Mouse (Mus musculus) left cerebral cortex, postnatal 4 days (tissue): ENCODE results near the gene Clps. TPM values are rescaled to one million over a fixed set of nuclear protein-coding genes. Genes with fewer than 3 reads are reported as not detected.
A peak's percentile ranks its signal among the peaks of the same experiment; 100 is the strongest.
"Not testable (repeated sequence)": the region's sequence is repeated elsewhere in the genome, so short reads cannot be mapped to it uniquely, and the experiment has no call there.

Experiments used
- DNase-seq: peaks from one replicate; pipeline ENCODE4 v3.0.0-alpha.2; 2022
- intact Hi-C: fragments of 180-260 bp; cut with DNase I; formaldehyde crosslinking; loops from one replicate; pipeline ENCODE4 v1.15.1; 2025
- total RNA-seq, 2 experiments: library from RNA; stranded (reverse); gene quantifications; 2 replicates each; pipeline ENCODE4 v1.2.3; 2021

Clps gene
- total RNA-seq, 2 experiments from 2014 or later, result not detected

DNA sequence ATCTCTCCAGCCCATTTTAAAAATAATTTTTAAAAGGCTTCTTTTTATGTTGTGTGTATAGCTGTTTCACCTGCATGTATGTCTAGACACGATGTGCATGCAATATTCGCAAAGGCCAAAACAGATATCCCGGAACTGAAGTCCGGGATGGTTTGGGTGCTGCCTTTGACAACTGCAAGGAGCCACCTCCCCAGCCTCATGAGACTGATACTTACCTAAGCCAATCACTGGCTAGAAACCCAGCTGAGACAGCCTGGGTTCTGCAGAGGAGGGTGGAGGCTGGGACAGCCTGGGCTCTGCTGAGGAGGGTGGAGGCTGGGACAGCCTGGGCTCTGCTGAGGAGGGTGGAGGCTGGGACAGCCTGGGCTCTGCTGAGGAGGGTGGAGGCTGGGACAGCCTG lies 6.5 kb downstream of the Clps start:
- DNase-seq, intact Hi-C loops: not testable (repeated sequence)

DNA sequence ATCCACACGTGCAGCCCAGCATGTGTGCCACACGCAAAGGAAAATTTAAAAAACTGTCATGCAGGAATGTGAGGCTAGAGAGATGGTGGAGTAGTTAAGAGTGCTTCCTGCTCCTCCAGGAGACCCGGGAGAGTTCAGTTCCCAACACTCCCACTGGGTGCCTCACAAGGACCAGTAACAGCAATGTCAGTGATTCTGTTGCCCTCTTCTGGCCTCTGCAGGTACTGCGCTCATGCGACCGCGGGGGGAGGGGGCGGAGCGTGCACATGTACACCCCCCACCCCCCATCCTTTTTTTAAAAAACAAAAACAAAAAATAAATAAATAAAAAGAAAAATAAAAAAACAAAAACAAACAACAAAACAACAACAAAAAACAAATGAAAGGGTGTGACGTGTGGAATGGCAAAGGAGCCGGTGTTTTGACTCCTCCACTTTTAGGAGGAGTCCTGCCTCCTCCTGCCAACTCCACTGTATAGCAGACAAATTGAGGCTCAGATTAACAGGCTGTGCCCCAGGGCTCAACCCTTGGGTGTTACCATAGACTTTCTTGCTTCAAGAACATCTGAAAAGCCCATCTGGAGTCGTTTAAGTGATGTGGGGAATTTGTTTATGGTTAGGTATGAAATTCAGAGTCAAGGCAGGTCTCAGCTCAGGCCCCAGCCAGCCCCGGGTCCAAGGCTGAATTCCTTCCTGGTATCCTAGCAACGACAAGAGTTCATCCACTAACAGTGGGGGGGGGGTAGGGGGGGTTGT lies 7.3 kb downstream of the Clps start:
- intact Hi-C loops, result no loop called here

DNA sequence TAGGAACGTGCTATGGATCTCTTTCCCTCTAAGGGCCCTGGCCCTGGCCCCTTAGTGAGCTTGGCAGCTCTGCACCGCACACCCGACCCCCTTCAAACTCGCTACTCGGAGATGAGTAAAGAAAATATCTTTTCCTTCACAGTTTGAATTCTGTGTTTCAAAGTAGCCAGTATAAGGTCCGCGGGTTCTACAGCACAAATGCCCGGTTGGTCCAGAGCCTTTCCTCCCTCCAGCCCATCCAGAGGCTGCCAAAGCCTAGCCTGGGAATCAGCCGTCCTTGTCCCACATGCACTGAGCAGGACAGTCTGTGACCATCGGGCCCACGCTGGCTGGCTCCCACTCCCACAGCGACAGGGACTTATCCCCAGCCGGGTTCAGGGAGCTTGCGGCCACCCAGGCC lies 11.5 kb downstream of the Clps start, which contains the start of gene Clpsl2:
Gene Clpsl2, plus strand, starts transcription at position 301 of the 400 bp plus-strand sequence.
- DNase-seq, result no peak
- intact Hi-C loops, result no loop called here

More for the DNA sequence above, 7.3 kb downstream of the Clps start:
- DNase-seq, result peak; percentile 73

DNA sequence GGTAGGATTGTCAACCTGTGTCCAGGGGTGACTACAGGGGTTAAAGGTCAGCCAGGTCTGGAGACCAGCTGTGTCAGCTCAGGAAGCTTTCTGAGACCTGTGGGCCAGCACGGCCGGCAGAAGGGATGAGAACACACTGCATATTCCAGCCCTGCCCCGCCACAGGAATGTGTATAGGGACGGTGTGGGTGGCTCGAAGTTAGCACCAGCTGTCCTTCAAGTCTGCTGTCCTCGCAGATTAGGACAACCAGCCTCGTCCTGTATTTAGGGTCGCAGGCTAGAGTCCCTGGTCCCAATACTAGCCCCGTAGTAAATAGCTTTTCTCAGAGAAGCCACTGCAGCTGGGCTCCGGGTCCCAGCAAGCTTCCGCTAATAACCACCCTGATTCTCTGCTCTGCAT lies 12.0 kb downstream of the Clps start:
- intact Hi-C loops, result no loop called here

DNA sequence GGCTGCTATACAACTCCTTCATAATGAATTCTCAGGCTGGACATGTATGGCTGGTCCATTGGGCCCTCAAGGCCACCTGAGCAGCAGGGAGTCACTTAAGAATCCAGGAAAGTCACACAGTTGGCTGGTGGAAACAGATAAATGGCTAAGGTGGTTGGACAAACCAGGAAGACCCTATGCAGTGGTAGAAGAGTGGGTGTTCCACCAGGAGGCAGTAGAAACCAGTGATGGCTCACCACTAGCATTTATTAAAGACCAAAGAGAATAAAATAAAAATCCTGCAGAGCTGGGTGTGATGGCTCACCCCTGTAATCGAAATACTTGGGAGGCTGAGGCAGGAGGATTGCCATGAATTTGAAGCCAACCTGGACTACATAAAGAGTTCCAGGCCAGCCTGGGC lies 13.6 kb downstream of the Clps start:
- no peak for DNase-seq
- intact Hi-C loops, result no loop called here

More for the DNA sequence above, 12.0 kb downstream of the Clps start:
- DNase-seq, result no peak

DNA sequence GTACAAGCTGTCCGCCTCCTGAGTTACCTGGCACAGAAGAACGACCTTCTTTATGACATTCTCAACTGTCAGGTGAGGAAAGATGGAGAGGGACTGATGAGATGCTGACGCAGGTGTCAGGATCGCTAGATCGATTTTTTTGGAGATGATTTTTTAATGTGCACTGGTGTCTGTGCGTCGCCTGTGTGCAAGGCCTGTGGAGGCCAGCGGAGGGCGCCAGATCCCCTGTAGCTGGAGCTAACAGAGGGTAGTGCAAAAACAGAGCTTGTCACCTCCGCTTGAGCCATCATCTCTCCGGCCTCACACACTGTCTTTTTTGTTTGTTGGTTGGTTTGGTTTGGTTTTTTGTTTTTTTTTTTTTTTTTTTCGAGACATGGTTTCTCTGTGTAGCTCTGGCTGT lies 22.7 kb downstream of the Clps start:
- DNase-seq, result no peak
- intact Hi-C loops, result no loop called here

DNA sequence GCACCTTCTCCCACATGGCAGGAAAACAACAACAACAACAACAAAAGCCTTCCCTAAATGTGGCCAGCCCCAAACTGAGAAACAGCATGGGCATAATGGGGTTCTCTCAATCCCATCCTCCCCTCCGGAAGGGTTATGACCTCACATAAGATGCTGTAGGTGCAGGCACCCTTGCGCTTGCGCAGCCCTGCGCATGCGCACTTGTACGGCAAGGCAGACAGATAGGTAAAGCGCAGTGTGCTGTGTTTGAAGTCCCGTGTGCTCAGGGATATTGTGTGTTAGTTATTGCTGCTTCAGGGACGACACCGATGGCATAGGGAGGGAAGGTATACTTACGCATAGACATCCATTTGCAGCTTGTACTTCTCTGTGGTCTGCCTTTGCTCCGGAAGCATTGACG lies 27.2 kb downstream of the Clps start:
- DNase-seq, result no peak
- intact Hi-C loops, result no loop called here

DNA sequence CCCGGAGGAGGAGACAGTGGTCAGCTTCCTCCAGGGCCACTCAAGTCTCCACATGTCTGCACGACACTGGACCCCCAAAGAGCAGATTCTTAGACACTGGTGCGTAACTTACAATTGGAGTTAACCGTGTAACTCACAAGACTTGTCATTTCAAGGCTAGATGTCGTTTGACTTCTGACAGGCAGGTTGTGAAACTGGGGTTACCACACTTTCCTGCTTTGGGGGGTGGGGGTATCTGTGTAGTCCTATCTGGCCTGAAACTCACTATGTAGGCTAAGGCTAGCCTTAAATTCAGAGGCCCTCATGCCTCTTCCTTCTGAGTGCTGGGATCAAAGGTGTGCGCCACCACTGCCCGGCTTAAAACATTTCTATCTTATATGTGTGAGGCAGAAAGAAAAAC lies 28.0 kb downstream of the Clps start:
- DNase-seq, result no peak
- intact Hi-C loops, result no loop called here

DNA sequence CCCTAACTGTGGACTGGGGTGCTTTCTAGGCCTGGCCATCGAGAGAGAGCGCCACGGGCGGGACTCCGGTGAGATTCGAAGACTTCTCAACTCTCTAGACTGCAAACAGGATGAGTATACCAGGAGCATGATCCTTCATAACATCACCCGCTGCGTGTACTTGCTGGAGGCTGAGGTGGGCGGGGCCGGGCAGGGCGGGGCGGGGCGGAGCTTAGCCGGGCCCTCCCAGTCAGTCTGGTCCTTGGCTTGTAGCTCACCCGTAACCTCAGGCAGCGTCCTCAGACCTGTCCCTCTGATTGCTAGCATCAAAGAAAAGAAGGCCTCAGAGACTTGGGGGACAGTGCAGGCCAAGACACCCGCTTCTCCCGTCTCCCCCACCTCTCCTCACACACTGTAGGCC lies 28.6 kb downstream of the Clps start:
- intact Hi-C loops, result no loop called here
- no peak for DNase-seq

DNA sequence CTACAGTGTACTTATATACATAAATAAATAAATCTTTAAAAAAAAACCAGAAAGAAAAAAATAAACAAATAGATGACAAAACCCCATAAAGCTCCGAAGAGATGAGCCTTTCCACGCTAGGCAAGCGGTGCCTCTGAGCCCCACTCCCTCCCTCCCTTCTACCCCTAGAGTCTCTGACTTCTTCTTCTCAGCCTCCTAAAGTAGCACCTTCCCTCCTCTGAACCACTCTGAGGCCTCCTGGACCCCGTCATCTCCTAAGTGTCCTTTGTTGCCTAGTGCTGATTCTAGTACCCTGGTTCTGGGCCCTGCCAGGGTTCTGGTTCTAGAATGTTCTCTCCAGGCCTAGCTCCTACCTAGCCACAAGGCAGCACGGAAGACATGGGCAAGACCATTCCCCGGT lies 30.1 kb downstream of the Clps start, which contains the start of gene Armc12:
Gene Armc12, plus strand, starts transcription at position 301 of the 400 bp plus-strand sequence.
- no peak for DNase-seq
- intact Hi-C loops, result no loop called here

DNA sequence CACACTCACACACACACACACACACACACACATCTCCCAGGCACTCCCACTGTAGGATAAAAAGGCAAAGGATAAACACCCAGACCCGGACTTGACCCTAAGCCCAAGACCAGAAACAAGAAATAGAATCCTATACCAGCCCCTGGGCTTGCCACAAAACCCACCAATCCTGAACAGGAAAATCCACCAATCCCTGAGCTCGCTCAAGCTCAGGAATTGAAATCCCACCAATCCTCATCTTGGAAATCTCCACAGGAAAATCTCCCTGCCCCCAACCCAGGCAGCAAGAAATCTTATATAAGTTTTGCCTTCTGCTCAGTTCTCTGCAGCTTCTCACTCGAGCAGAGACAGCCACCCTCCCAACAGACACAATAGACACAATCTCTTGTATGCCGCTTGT lies 31.4 kb downstream of the Clps start:
- intact Hi-C loops, result loop anchor here (5.0 to 10.0 kb wide), 2 partner anchors 142 to 294 kb away; partner anchors contain the start of gene Ppard
- DNase-seq, result no peak

DNA sequence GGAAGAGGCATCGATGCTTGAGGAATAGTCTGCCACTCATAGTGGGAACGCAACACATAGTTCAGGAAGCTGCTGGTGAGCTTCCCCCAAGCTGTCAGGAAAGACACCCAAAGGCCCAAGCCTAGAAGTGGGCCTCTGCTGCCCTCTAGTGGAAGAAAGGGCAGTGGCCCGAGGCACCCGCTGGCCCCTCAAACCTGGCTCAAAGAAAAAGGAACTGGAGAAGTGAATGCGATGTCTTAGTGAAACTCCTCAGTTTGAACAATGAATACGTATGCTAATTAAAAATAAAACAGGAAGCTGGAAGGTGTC lies 32.6 kb downstream of the Clps start:
- intact Hi-C loops, result loop anchor here (5.0 to 10.0 kb wide), 2 partner anchors 141 to 293 kb away; partner anchors contain the start of gene Ppard
- DNase-seq, result peak; percentile 83

DNA sequence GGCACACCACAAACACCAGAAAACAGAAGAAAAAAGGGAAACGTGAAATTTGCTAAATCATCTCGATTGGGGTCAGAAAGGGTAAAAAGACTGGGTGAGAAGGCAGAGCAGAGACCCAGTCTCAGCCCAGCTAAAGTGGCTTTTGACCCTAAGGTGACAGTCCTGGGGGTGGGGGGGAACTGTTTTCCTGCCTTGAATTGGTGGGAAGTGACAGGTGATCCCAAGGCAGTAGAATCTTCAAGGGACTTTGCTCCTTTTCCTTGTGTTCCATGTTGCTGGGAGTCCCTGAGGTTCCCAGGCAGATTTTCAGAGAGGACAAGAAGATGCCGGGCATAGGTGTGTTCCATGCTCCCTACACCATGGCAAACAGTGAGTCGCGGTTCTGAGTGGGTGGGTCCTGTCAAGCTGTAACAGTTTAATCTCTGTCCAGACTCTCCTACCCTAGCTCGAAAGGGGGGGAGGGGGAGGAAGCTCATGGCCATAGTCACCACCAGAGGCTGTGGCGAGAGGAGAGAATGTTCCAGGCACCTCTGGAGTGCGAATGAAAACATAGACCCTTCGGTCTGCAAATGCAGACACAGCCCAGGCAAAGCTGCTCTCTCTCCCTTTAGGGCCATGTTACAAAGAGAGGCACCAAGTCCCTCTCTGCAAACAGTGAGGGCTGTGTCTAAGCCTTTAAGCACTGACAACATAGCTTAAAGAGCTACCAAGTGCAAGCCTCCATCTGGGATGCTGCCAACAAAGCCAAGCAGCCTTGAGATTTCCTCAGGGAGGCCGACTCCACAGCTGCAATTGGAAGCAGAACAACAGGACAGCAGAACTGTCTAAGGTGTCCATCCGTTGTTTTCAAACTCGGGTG lies 33.2 kb downstream of the Clps start:
- intact Hi-C loops, result loop anchor here (2.0 to 10.0 kb wide), 3 partner anchors 123 to 293 kb away; partner anchors contain the start of gene Ppard
- DNase-seq, result no peak

DNA sequence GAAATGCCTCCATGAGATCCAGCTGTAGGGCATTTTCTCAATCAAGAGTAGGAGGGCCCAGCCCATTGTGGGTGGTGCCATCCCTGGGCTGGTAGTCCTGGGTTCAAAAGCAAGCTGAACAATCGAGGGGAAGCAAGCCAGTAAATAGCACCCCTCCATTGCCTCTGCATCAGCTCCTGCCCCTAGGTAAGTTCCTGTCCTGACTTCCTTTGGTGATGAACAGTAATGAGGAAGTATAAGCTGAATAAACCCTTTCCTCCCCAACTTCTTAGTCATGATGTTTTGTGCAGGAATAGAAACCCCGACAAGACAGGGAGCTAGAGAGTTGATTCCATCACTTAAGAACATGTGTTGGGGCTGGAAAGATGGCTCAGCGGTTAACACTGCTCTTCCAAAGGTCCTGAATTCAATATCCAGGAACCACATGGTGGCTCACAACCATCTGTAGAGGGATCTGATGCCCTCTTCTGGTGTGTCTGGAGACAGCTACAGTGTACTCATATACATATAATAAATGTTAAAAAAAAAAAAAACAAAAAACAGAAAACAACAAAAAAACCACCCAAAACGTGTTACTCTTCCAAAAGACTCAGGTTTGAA lies 35.6 kb downstream of the Clps start:
- intact Hi-C loops, result loop anchor here (5.0 to 10.0 kb wide), 2 partner anchors 138 to 290 kb away; partner anchors contain the start of gene Ppard
- DNase-seq, result no peak

DNA sequence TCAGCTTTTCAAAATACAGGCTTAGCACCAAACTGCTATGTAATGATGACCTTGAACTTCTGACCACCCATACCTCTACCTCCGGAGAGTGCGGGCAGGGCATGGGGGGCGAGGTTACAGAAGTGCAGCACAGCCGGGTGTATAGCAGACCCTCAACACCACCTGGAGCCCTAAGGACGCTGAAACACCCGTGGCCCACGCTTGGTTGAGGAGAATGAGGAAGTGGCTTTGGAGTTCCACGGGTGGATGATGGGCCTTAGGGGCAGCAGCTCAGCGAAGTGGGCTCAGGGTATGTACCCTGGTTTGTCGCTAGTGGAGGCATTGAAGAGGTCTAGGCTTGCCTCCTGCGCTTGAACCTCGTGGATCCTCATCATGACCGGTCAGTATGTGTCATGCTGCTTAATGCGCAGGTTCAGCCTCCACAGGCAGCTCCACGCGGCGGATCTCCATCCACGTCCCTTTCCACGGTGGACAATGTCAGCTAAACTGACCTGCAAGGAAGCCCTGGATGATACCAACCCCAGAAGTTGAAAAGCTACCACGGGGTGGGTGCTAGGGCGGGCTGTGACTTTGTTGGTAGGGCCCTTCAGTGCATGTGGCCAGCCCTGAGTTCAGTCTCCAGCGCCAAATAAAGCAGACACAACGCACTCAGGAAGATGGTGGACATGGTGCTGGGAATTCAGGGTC lies 36.4 kb downstream of the Clps start:
- no peak for DNase-seq
- intact Hi-C loops, result loop anchor here (10.0 kb wide), 1 partner anchor 289 kb away; the partner anchor contains the start of gene Ppard

DNA sequence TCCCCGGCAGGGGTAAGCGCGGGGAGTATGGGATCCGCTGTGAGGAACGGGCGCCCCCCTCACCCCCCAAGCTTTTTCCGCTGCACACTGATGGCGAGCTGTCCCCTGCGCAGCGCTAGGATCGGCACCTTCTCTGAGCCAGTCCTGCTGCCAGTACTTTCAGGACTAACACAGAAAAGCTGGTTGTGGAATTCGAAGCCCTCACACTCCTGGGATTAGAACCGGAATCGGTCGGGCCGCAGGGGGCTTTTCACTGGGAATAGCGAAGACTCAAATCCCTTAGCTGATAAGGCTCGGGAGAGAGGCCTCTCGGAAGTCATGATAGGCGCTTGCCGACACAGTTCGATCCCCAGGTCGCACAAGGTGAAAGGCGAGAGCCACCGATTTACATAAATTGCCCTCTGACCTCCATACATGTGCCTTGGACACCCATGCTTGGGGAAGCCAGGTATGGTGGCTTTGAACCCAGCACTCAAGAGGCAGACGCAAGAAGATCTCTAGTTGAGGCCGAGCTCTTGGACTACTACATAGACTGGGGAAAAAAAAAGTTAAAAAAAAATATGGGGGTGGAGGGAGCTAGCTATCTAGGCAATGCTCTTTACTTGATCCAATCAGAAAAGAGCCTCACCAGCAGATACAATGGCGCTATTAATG lies 37.1 kb downstream of the Clps start:
- intact Hi-C loops, result loop anchor here (10.0 kb wide), 1 partner anchor 289 kb away; the partner anchor contains the start of gene Ppard
- no peak for DNase-seq

DNA sequence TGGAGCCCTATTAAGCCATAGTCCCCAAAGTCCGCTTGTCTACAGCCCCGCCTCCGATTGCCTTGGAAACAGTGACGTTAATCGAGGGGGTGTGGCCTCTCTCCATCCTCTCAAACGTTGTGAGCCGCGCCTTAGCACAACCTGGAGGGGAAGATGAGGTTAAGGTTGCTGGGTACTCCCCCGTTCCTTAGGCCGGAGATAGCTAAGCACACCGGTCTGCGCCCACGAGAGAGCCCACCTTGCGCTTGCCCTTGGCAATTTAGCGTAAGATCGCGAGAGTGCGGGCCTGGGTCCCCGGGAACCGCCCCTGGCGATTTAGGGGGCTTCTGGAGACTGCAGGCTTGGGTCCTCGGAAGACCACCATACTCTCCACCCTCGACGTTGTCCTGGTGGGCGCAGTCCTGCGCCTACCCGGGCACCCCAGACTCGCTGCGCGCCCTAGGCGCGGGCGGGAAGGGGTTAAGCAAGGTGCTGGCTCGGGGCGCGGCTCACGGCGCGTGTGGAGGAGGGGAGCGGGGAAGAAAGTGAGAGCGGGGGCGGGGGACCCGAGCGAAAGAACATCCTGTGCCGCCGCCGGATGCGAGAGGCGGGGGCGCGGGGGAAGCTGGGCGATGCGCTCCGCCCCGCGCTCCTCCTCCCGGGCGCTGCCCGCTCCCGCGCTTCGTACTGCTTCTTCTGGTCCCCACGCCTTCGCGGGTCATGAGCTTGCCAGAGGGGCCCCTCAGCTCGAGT lies 37.8 kb downstream of the Clps start:
- DNase-seq, result peak; percentile 82
- intact Hi-C loops, result loop anchor here (10.0 kb wide), 1 partner anchor 288 kb away; the partner anchor contains the start of gene Ppard

DNA sequence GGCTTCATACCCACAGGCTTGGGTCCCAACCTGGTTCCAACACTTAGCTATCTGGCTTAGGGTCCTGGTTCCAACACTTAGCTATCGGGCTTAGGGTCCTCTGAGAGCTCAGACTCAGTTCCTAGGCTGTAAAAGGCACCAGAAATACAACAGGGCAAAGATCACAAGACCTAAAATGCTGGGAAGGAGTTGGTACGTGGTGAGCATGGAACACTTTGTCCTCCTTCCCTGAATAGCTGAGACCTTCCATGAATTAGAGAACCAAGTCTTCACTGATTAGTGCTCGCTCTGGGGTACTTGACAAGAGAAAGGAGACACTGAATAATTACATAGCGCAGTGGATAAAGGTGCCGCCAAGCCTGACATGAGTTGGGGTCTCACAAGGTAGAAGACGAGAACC lies 38.6 kb downstream of the Clps start:
- intact Hi-C loops, result loop anchor here (10.0 kb wide), 1 partner anchor 287 kb away; the partner anchor contains the start of gene Ppard

More for the DNA sequence above, 38.6 kb downstream of the Clps start:
- DNase-seq, result no peak
